Mouse (Mus musculus): ENCODE measurements around the gene Tnpo1.

- no peak for TF ChIP-seq POLR2A (IDR thresholded peaks at IDR 0.05; ENCODE audit: insufficient read depth, low read length)
- no peak for TF ChIP-seq CTCF (IDR thresholded peaks at IDR 0.05; ENCODE audit: low read depth, low read length)
These were observed 134.5 kb downstream of the Tnpo1 start for GRCm38 (mm10) chr13:98791693-98792092.
